Comparison of ENCODE assay signal across 9 mouse cellular contexts in the genomic region with DNA sequence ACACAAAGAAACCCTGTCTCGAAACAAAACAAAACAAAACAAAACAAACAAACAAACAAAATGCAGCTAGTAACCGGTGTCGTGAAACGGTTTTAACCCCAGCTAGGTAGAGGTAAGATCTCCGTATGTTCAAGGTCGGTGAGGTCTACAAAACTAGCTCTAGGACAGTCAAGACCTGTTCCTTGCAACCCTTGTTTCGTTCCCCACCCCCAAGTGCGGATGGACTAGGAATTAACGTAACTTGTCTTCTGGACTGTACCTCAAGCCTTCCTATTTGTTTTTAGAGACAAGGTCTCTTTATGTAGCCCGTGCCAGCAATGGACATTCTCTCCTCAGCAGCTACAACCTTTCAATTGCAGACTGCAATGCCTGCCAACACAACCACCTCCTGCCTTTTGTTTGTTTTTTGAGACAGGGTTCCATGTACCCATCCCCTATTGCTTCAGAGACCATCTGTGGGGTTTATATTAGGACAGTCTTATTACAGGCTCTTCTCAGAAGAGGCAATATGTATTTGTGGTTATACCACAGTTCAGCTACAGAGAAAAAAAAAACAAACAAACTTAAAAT. TPM values are rescaled to one million over a fixed set of nuclear protein-coding genes. Genes with fewer than 3 reads are reported as not detected.
DNase-seq lines count a peak whose midpoint lies in the region; ATAC-seq and TF ChIP-seq lines count a peak whose summit lies in the region.
"Had no signal": no experiment of that assay in that cellular context is flagged by ENCODE, and none has a peak within 500 bp of the region (broad histone marks: within the 10 kb centered on the region; RNA-seq: fewer than 3 reads in every experiment).

No protein-coding gene starts in this region.

- TF ChIP-seq POLR2A in bone marrow macrophage, adult 2 months (IDR thresholded peaks at IDR 0.05; ENCODE audit: borderline replicate concordance, low read depth, low read length), result no peak

- WGBS in hindbrain, embryonic 15.5 days, result 79% methylated on average over 10 of the region's 10 CpGs
- 82% methylated on average over 10 of the region's 10 CpGs for WGBS in hindbrain, embryonic 11.5 days
- 77% methylated on average over 10 of the region's 10 CpGs for WGBS in liver, embryonic 11.5 days
- 88% methylated on average over 10 of the region's 10 CpGs for WGBS in forebrain, embryonic 15.5 days

- no peaks in the 10 kb centered on the region for H3K36me3 ChIP-seq in hindbrain, embryonic 15.5 days
- H3K36me3 ChIP-seq in hindbrain, embryonic 11.5 days (ENCODE audit: control insufficient read depth, insufficient read depth, low read length), result no peaks in the 10 kb centered on the region
- H3K36me3 ChIP-seq in E14TG2a.4 (ENCODE audit: insufficient read depth, low read length), result no peaks in the 10 kb centered on the region
- H3K36me3 ChIP-seq in liver, embryonic 11.5 days (ENCODE audit: control insufficient read depth, insufficient read depth, low read length), result no peaks in the 10 kb centered on the region
- no peaks in the 10 kb centered on the region for H3K36me3 ChIP-seq in forebrain, embryonic 15.5 days

- no peak overlapping the region; the same call in 1 of the 2 replicates for H3K4me3 ChIP-seq in hindbrain, embryonic 15.5 days
- no peak overlapping the region for H3K4me3 ChIP-seq in hindbrain, embryonic 11.5 days (ENCODE audit: low read depth, low read length)
- peak overlapping the region; percentile 75 for H3K4me3 ChIP-seq in E14TG2a.4 (replicated peaks; ENCODE audit: low read length)
- H3K4me3 ChIP-seq in bone marrow macrophage, adult 2 months (ENCODE audit: insufficient read depth, low read length), result peak overlapping the region; percentile 68
- no peak overlapping the region for H3K4me3 ChIP-seq in liver, embryonic 11.5 days (ENCODE audit: low read depth, low read length)
- H3K4me3 ChIP-seq in forebrain, embryonic 15.5 days, result no peak overlapping the region

- H3K27me3 ChIP-seq in hindbrain, embryonic 15.5 days, result no peaks in the 10 kb centered on the region
- H3K27me3 ChIP-seq in hindbrain, embryonic 11.5 days (ENCODE audit: control insufficient read depth, insufficient read depth, low read length), result no peaks in the 10 kb centered on the region
- no peaks in the 10 kb centered on the region for H3K27me3 ChIP-seq in E14TG2a.4 (ENCODE audit: insufficient read depth, low read length)
- H3K27me3 ChIP-seq in liver, embryonic 11.5 days (replicated peaks; ENCODE audit: control insufficient read depth, insufficient read depth, low read length), result no peaks in the 10 kb centered on the region
- H3K27me3 ChIP-seq in forebrain, embryonic 15.5 days, result no peaks in the 10 kb centered on the region

- H3K4me1 ChIP-seq in hindbrain, embryonic 15.5 days (replicated peaks), result peaks cover 13% of the 10 kb centered on the region
- H3K4me1 ChIP-seq in hindbrain, embryonic 11.5 days (replicated peaks; ENCODE audit: control insufficient read depth, insufficient read depth, low read length), result no peaks in the 10 kb centered on the region; the same call in 1 of the 2 replicates
- peaks cover 81% of the 10 kb centered on the region for H3K4me1 ChIP-seq in E14TG2a.4 (replicated peaks; ENCODE audit: low read depth, low read length)
- H3K4me1 ChIP-seq in bone marrow macrophage, adult 2 months (ENCODE audit: control insufficient read depth, insufficient read depth, low read length), result peaks cover 18% of the 10 kb centered on the region
- H3K4me1 ChIP-seq in liver, embryonic 11.5 days (replicated peaks; ENCODE audit: control insufficient read depth, insufficient read depth, low read length), result peaks cover 36% of the 10 kb centered on the region
- H3K4me1 ChIP-seq in forebrain, embryonic 15.5 days, result peaks cover 17% of the 10 kb centered on the region

- ATAC-seq in hindbrain, embryonic 15.5 days (ENCODE audit: low FRiP score, low read depth), result no peak
- no peak for ATAC-seq in hindbrain, embryonic 11.5 days (ENCODE audit: low FRiP score)
- no peak for ATAC-seq in liver, embryonic 11.5 days (replicated peaks; ENCODE audit: low FRiP score)
- ATAC-seq in forebrain, embryonic 15.5 days (replicated peaks), result no peak

- TF ChIP-seq CTCF in E14TG2a.4 (conservative IDR thresholded peaks at IDR 0.05; ENCODE audit: low read length), result no peak
- no peak for TF ChIP-seq CTCF in bone marrow macrophage, adult 2 months (IDR thresholded peaks at IDR 0.05; ENCODE audit: low read depth, low read length)

- 0 out of 2 replicates have a peak overlapping the region, but pooled peaks have one; percentile 65 for H3K27ac ChIP-seq in hindbrain, embryonic 15.5 days (replicated peaks)
- no peak overlapping the region for H3K27ac ChIP-seq in hindbrain, embryonic 11.5 days (ENCODE audit: low read depth, low read length)
- peak overlapping the region; percentile 92; the same call in 1 of the 2 replicates for H3K27ac ChIP-seq in bone marrow macrophage, adult 2 months (ENCODE audit: insufficient read depth, low read depth, low read length)
- H3K27ac ChIP-seq in liver, embryonic 11.5 days (ENCODE audit: low read depth, low read length), result peak overlapping the region; percentile 87
- no peak overlapping the region for H3K27ac ChIP-seq in forebrain, embryonic 15.5 days (replicated peaks)

- no peaks in the 10 kb centered on the region for H3K9me3 ChIP-seq in hindbrain, embryonic 15.5 days
- no peaks in the 10 kb centered on the region for H3K9me3 ChIP-seq in hindbrain, embryonic 11.5 days (ENCODE audit: control insufficient read depth, low read length)
- no peaks in the 10 kb centered on the region for H3K9me3 ChIP-seq in E14TG2a.4 (ENCODE audit: low read length)
- no peaks in the 10 kb centered on the region for H3K9me3 ChIP-seq in liver, embryonic 11.5 days (ENCODE audit: control insufficient read depth, low read length)
- no peaks in the 10 kb centered on the region for H3K9me3 ChIP-seq in forebrain, embryonic 15.5 days

- H3K4me2 ChIP-seq in hindbrain, embryonic 15.5 days, result 0 out of 2 replicates have a peak overlapping the region, but pooled peaks have one; percentile 65
- H3K4me2 ChIP-seq in hindbrain, embryonic 11.5 days (replicated peaks; ENCODE audit: low read depth, low read length), result no peak overlapping the region
- peak overlapping the region; percentile 84 for H3K4me2 ChIP-seq in liver, embryonic 11.5 days
- no peak overlapping the region for H3K4me2 ChIP-seq in forebrain, embryonic 15.5 days (replicated peaks)

- no peak overlapping the region for H3K9ac ChIP-seq in hindbrain, embryonic 15.5 days
- no peak overlapping the region for H3K9ac ChIP-seq in hindbrain, embryonic 11.5 days (ENCODE audit: low read depth, low read length)
- peak overlapping the region; percentile 85 for H3K9ac ChIP-seq in liver, embryonic 11.5 days (ENCODE audit: low read depth, low read length)
- no peak overlapping the region for H3K9ac ChIP-seq in forebrain, embryonic 15.5 days (replicated peaks)

- no peak for DNase-seq in hindbrain, embryonic 11.5 days (ENCODE audit: low spot score)
- no peak for DNase-seq in liver, embryonic 11.5 days (ENCODE audit: low spot score)
- no peak for DNase-seq in right cerebral cortex, postnatal 4 days
- no peak for DNase-seq in right cerebral cortex, postnatal 10 days (ENCODE audit: low spot score in 2 of 2)
- DNase-seq: right cerebral cortex, adult 18-20 months had no signal

RNA-seq across cellular contexts. Expression of a gene that starts 5.4 kb away (rescaled TPM):
- polyA plus RNA-seq in hindbrain, embryonic 15.5 days (2015; fragmentation: Nextera tagmentation; extraction: Ambion mirVana), result 3.4 and 4.0 TPM in 2 replicates
- polyA plus RNA-seq in hindbrain, embryonic 11.5 days (2014; fragmentation: Nextera tagmentation; extraction: Ambion mirVana), result 10.5 and 11.5 TPM in 2 replicates
- 43.8 and 47.0 TPM in 2 replicates for polyA plus RNA-seq in bone marrow macrophage, adult 2 months (2012; ENCODE audit: insufficient read depth, insufficient read length, missing spikeins)
- 9.7 and 10.6 TPM in 2 replicates for polyA plus RNA-seq in liver, embryonic 11.5 days (2014; fragmentation: Nextera tagmentation; extraction: Ambion mirVana)
- 5.4 and 5.6 TPM in 2 replicates for polyA plus RNA-seq in forebrain, embryonic 15.5 days (2015; fragmentation: Nextera tagmentation; extraction: Ambion mirVana)

RNA-seq across cellular contexts. Expression of a gene that starts 33.6 kb away (rescaled TPM):
- 0.57 and 0.71 TPM in 2 replicates for polyA plus RNA-seq in hindbrain, embryonic 15.5 days (2015; fragmentation: Nextera tagmentation; extraction: Ambion mirVana)
- 0.73 and 0.99 TPM in 2 replicates for polyA plus RNA-seq in hindbrain, embryonic 11.5 days (2014; fragmentation: Nextera tagmentation; extraction: Ambion mirVana)
- polyA plus RNA-seq in bone marrow macrophage, adult 2 months (2012; ENCODE audit: insufficient read depth, insufficient read length, missing spikeins), result 0.25 TPM in 1 of 2 replicates, not detected in the other
- polyA plus RNA-seq in liver, embryonic 11.5 days (2014; fragmentation: Nextera tagmentation; extraction: Ambion mirVana), result 0.57 and 1.5 TPM in 2 replicates
- 0.36 and 0.40 TPM in 2 replicates for polyA plus RNA-seq in forebrain, embryonic 15.5 days (2015; fragmentation: Nextera tagmentation; extraction: Ambion mirVana)

RNA-seq across cellular contexts. Expression of a gene that starts 44.6 kb away (rescaled TPM):
- 0.21 and 0.52 TPM in 2 replicates for polyA plus RNA-seq in hindbrain, embryonic 15.5 days (2015; fragmentation: Nextera tagmentation; extraction: Ambion mirVana)
- 0.28 and 0.46 TPM in 2 replicates for polyA plus RNA-seq in hindbrain, embryonic 11.5 days (2014; fragmentation: Nextera tagmentation; extraction: Ambion mirVana)
- not detected in 2 replicates for polyA plus RNA-seq in bone marrow macrophage, adult 2 months (2012; ENCODE audit: insufficient read depth, insufficient read length, missing spikeins)
- 1.1 and 1.6 TPM in 2 replicates for polyA plus RNA-seq in liver, embryonic 11.5 days (2014; fragmentation: Nextera tagmentation; extraction: Ambion mirVana)
- 0.15 and 0.83 TPM in 2 replicates for polyA plus RNA-seq in forebrain, embryonic 15.5 days (2015; fragmentation: Nextera tagmentation; extraction: Ambion mirVana)

RNA-seq across cellular contexts. Expression of a gene that starts 50.0 kb away (rescaled TPM):
- 36.8 and 37.9 TPM in 2 replicates for polyA plus RNA-seq in hindbrain, embryonic 15.5 days (2015; fragmentation: Nextera tagmentation; extraction: Ambion mirVana)
- 65.9 and 76.2 TPM in 2 replicates for polyA plus RNA-seq in hindbrain, embryonic 11.5 days (2014; fragmentation: Nextera tagmentation; extraction: Ambion mirVana)
- polyA plus RNA-seq in bone marrow macrophage, adult 2 months (2012; ENCODE audit: insufficient read depth, insufficient read length, missing spikeins), result 35.7 and 39.7 TPM in 2 replicates
- polyA plus RNA-seq in liver, embryonic 11.5 days (2014; fragmentation: Nextera tagmentation; extraction: Ambion mirVana), result 99.3 and 108 TPM in 2 replicates
- 42.6 and 44.9 TPM in 2 replicates for polyA plus RNA-seq in forebrain, embryonic 15.5 days (2015; fragmentation: Nextera tagmentation; extraction: Ambion mirVana)

RNA-seq across cellular contexts. Expression of a gene that starts 58.3 kb away (rescaled TPM):
- 88.7 and 98.5 TPM in 2 replicates for polyA plus RNA-seq in hindbrain, embryonic 15.5 days (2015; fragmentation: Nextera tagmentation; extraction: Ambion mirVana)
- 108 and 118 TPM in 2 replicates for polyA plus RNA-seq in hindbrain, embryonic 11.5 days (2014; fragmentation: Nextera tagmentation; extraction: Ambion mirVana)
- polyA plus RNA-seq in bone marrow macrophage, adult 2 months (2012; ENCODE audit: insufficient read depth, insufficient read length, missing spikeins), result 372 and 379 TPM in 2 replicates
- 155 and 157 TPM in 2 replicates for polyA plus RNA-seq in liver, embryonic 11.5 days (2014; fragmentation: Nextera tagmentation; extraction: Ambion mirVana)
- polyA plus RNA-seq in forebrain, embryonic 15.5 days (2015; fragmentation: Nextera tagmentation; extraction: Ambion mirVana), result 85.8 and 89.1 TPM in 2 replicates

Comparison
In these comparisons a context has a peak if more than half of its experiments do, and no peak if none do; other contexts are left out.
1. H3K27ac ChIP-seq: peak in hindbrain, embryonic 15.5 days (single experiment), bone marrow macrophage, adult 2 months (single experiment) and liver, embryonic 11.5 days (single experiment); none in hindbrain, embryonic 11.5 days (single experiment) and forebrain, embryonic 15.5 days (single experiment).
2. H3K4me2 ChIP-seq: peak in hindbrain, embryonic 15.5 days (single experiment) and liver, embryonic 11.5 days (single experiment); none in hindbrain, embryonic 11.5 days (single experiment) and forebrain, embryonic 15.5 days (single experiment).
3. H3K4me3 ChIP-seq: peak in E14TG2a.4 (single experiment) and bone marrow macrophage, adult 2 months (single experiment); none in hindbrain, embryonic 15.5 days (single experiment), hindbrain, embryonic 11.5 days (single experiment), liver, embryonic 11.5 days (single experiment) and forebrain, embryonic 15.5 days (single experiment).